Mouse (Mus musculus): ENCODE measurements around the gene Gtf2i. TPM values are rescaled to one million over a fixed set of nuclear protein-coding genes. Genes with fewer than 3 reads are reported as not detected.

Gtf2i gene
- total RNA-seq, 1 experiment from 2014 or later, result 81.7 TPM

DNA sequence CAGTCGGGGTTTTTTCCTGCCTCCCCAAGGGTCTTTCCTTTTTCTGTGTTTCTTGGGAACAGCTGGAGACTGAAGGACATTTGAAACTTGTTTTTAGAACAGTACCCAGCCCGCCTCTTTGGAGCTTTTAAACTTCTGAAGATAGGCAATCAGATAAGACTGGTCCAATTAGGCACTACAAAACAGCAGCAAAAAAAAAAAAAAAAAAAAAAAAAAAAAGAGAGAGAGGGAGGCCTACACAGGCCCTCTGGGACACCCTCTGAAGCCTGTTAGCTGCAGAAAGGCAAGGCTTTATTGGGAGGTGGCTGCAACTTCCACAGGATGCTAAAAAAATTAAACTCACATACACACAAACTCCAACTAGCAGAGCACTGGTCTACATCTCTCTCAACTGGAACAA, 48.7 kb downstream of the Gtf2i start:
- ATAC-seq (replicated peaks in 1 of 2; ENCODE audit: insufficient read depth in 1 of 2, low FRiP score in 2 of 2, low TSS enrichment in 1 of 2, low read depth in 1 of 2, poor library complexity in 2 of 2, severe bottlenecking in 2 of 2), result no peak

DNA sequence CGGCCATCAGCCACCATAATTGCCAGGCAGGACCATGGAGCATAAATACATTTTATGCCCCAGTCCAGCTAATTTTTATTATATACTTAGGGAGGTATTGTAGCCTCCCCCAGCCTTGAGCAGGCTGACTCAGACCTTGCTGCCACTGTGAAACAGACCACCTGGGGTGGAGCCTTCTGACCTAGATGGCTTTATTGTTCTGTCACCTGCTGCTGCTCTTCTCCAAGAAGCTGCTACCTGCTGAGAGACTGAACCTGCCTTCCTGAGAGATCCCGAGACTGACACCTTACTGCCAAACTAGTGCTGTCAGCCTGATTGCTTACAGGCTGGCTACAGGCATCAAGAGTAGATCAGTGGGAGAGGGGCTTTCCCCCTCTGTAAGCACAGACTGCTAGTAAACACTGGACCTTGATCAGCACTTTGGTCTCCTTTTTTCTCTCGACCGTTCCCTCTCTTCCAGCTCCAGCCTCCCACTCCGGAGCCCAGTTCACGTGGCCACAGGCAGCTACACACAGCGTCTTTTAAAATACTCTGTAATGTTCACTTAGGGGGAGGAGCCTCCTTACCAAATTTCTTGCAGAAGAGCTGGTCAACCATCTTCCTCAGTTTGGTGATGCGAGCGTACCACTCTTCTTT, 54.4 kb downstream of the Gtf2i start:
- no peak for ATAC-seq (replicated peaks in 1 of 2; ENCODE audit: insufficient read depth in 1 of 2, low FRiP score in 2 of 2, low TSS enrichment in 1 of 2, low read depth in 1 of 2, poor library complexity in 2 of 2, severe bottlenecking in 2 of 2)

DNA sequence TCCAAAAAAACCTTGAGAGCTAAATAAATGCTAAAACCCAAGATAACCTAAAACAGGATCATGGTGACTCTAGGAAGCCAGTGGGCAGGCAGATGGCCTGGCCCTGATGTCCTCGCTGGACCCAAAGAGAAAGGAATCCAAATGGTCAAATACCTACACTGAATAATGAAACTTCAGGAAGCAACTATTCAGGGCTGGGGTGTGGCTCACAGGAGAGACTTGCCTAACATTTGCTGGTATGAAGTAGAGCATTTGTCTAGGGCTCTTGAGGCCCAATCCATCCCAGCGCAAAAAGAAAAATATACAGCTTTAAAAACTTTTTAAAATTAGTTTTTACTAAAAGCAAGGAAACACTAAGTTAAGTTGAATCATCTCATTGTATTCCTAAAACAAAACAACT, 55.6 kb downstream of the Gtf2i start:
- ATAC-seq (replicated peaks in 1 of 2; ENCODE audit: insufficient read depth in 1 of 2, low FRiP score in 2 of 2, low TSS enrichment in 1 of 2, low read depth in 1 of 2, poor library complexity in 2 of 2, severe bottlenecking in 2 of 2), result no peak

DNA sequence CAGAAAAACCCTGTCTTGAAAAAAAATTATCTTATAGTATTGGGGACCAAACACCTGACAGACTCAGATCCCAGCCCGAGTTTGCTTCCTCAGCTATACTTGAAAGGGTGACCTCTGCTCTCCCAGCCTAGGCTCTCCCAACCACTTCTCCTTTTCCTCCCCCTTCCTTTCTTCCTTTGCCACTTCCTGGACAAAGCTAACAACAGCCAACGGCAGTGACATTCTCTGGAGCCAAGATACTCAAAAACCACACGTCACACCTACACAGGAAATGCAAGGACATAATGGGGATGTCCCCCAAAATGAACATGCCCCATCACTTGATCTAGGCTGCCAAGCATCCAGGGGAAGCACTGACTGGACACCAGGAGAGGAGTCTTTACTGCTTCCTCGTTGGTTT, 56.2 kb downstream of the Gtf2i start:
- peak; percentile 88 for ATAC-seq (replicated peaks in 1 of 2; ENCODE audit: insufficient read depth in 1 of 2, low FRiP score in 2 of 2, low TSS enrichment in 1 of 2, low read depth in 1 of 2, poor library complexity in 2 of 2, severe bottlenecking in 2 of 2)

DNA sequence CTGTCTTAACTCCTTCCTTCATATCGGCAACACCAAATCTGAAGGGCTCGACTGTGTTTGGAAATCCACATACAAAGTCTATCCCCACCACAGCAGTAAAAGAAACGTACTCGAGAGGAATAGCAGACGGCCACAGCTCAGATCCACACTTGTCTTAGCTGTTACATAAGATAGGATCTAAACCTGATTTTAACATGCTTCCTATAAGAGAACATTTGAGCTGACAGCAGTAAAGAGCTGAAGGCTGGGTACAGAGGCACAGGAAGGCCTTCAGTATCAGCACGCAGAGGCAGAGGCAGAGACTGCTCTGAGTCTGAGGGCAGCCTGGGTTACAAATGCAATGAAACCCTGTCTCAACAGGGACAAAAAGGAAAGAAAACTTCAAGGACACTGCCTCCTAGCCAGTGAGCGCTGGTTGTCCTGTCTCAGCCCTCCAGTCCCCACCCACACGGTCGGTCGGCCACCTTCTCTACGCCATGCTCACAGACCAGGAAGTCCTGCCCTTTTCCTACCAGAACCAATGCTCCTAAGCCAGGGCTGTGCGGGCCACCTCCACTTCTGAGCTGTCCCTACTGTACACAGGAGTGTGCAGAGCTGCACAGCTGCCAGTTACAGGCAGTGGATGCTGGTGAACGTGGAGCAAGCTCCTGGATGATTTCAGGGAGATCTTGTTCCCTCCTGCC, 57.1 kb downstream of the Gtf2i start:
- ATAC-seq (replicated peaks in 1 of 2; ENCODE audit: insufficient read depth in 1 of 2, low FRiP score in 2 of 2, low TSS enrichment in 1 of 2, low read depth in 1 of 2, poor library complexity in 2 of 2, severe bottlenecking in 2 of 2), result peak; percentile 29 to 31; a peak in 3 of 4 replicates

DNA sequence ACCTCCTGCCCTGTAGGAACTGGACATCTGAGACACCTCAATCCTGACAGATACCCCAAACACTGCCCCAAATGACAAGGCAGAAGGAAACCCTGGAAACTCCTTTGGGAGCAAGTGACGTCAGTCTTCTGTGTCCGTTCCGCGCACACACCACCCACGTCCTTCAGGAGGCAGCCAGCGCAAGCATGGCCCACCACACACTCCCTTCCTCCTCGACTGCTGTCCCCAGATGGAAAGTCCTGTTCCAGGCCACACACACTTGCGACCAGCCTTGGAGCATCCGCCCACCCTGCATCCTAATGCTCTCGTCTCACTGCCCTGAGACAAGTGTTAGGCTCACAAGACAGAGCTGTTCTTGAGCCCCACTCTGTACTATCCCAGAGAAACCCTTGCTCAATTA, 59.3 kb downstream of the Gtf2i start:
- ATAC-seq (replicated peaks in 1 of 2; ENCODE audit: insufficient read depth in 1 of 2, low FRiP score in 2 of 2, low TSS enrichment in 1 of 2, low read depth in 1 of 2, poor library complexity in 2 of 2, severe bottlenecking in 2 of 2), result no peak

DNA sequence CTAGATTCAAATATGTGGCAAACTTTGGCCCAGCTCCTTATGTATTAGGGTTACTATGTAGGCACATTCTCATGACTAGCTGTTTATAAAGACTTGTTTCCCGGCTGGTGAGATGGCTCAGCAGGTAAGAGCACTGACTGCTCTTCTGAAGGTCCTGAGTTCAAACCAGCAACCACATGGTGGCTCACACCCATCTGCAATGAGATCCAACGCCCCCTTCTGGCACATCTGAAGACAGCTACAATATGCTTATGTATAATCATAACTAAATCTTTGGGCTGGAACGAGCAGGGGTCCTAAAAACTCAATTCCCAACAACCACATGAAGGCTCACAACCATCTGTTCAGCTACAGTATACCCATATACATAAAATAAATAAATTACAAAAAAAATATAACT, 60.8 kb downstream of the Gtf2i start:
- ATAC-seq (replicated peaks in 1 of 2; ENCODE audit: insufficient read depth in 1 of 2, low FRiP score in 2 of 2, low TSS enrichment in 1 of 2, low read depth in 1 of 2, poor library complexity in 2 of 2, severe bottlenecking in 2 of 2), result no peak

DNA sequence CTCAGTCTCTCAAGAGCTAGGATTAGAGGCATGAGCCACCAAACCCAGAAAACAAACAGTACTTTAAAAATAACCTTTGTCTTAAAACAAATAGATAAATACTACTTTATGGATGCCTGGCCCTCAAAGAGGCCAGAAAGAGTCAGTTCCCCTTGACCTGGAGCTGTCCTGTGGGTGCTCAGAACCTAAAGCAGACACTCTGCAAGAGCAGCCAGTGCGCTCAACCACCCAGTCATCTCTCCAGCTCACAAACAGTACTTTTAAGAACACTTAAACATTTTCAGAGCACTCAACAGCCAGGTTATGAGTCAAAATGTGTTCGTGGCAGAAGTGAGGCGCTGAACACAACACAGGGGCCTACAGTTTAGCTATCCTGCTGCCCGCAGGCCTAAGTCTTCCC, 63.5 kb downstream of the Gtf2i start:
- ATAC-seq (replicated peaks in 1 of 2; ENCODE audit: insufficient read depth in 1 of 2, low FRiP score in 2 of 2, low TSS enrichment in 1 of 2, low read depth in 1 of 2, poor library complexity in 2 of 2, severe bottlenecking in 2 of 2), result no peak

DNA sequence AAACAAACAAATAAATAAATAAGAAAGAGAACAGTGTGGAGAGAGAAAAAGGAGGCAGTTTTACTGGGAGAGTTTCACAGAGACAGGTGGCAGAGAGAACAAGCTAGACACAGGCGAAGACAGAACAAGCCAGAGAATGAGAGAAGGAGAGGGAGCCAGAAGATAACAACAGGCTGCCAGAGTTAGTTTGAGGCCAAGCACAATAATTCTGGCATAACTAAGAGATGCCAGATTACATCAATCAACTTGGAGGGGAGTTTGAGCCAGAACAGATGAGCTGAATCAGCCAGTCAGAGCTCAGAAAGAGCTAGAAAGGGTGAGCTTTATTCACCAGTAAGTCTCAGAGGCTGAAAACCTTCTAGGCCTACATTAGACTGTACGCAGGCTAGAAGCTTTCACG, 64.0 kb downstream of the Gtf2i start:
- ATAC-seq (replicated peaks in 1 of 2; ENCODE audit: insufficient read depth in 1 of 2, low FRiP score in 2 of 2, low TSS enrichment in 1 of 2, low read depth in 1 of 2, poor library complexity in 2 of 2, severe bottlenecking in 2 of 2), result no peak

DNA sequence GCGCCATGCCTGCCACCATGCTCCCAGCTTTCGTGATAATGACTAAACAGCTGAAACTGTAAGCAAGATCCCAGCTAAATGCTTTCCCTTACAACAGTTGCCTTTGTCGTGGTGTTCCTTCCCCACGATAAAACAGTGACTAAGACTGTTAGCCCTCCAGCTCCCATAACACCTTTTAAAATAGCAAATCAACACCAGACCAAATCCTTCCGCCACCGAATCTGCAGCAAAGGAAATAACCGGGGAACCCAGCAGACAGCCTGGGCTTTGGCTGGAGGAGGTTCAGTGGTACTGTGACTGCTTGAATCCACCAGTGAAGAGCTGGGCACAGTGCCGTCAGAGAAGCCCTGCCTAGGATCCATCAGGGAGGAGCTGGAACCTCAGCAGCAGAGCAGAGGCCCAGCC, 65.3 kb downstream of the Gtf2i start:
- no peak for ATAC-seq (replicated peaks in 1 of 2; ENCODE audit: insufficient read depth in 1 of 2, low FRiP score in 2 of 2, low TSS enrichment in 1 of 2, low read depth in 1 of 2, poor library complexity in 2 of 2, severe bottlenecking in 2 of 2)

DNA sequence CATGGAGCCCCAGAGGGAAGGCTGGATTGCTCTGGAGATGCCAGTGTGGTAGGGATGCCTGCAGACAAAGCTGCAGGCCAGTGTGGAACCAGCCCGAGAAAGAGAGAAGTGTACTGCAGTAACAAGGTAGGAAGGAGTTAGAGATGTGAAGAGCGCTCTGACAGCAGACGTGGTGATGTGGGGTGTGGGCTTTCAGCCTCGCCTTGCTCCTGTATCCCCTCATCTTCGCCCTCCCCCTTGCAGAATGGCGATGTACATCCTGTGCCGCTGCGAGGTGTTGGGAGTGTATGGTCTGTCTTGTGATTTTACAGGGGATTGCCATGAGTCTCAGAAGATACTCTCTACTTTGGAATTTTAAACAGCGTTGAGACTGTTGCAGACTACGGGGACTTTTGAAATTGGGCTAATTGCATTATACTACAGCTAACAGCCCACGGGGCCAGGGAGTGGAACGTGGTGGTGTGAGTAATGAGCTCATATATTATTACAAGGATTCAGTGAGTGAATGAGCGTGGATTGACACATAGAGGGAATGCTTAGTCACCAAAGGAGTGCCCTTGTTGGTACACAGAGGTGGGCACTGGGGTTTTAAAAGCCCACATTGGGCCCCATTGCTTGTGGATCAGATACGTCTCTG, 65.8 kb downstream of the Gtf2i start:
- no peak for ATAC-seq (replicated peaks in 1 of 2; ENCODE audit: insufficient read depth in 1 of 2, low FRiP score in 2 of 2, low TSS enrichment in 1 of 2, low read depth in 1 of 2, poor library complexity in 2 of 2, severe bottlenecking in 2 of 2)

DNA sequence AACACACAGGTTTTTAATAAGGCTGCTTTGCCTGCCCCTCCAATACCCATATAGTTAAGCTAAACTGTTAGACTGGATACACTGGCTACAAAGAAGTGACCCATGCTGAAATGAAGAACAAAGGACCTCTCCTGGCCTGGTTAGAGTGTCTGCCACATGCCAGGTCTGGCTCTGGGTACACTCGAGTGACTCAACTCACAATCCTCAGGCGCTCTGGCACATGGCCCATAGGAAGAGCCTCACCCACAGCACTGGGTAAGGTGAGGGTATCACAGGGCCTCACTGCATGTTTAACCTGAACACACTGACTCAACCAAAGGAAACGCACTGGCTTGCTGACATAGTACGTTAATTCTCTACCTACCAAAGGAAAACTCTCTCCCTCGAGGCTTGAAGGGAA, 68.4 kb downstream of the Gtf2i start:
- no peak for ATAC-seq (replicated peaks in 1 of 2; ENCODE audit: insufficient read depth in 1 of 2, low FRiP score in 2 of 2, low TSS enrichment in 1 of 2, low read depth in 1 of 2, poor library complexity in 2 of 2, severe bottlenecking in 2 of 2)

DNA sequence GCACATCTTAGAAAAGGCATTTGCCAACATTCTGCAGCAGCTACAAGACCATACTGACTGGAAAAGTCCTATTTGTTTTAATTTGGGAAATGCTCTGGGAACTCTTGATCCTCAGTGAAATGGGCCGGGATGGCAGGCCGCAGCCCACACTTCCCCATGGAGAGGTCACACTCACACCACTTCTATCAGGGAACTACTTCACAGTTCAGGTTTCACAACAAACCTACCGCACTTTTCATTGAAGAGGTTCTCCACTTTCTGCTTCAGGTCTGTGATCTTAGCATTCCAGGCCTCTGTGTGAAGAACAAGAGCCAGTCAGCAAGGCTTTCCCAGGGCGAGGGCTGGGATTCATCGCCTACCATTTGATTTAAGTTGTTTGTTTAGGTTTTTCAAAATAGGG, 69.7 kb downstream of the Gtf2i start:
- ATAC-seq (replicated peaks in 1 of 2; ENCODE audit: insufficient read depth in 1 of 2, low FRiP score in 2 of 2, low TSS enrichment in 1 of 2, low read depth in 1 of 2, poor library complexity in 2 of 2, severe bottlenecking in 2 of 2), result no peak

DNA sequence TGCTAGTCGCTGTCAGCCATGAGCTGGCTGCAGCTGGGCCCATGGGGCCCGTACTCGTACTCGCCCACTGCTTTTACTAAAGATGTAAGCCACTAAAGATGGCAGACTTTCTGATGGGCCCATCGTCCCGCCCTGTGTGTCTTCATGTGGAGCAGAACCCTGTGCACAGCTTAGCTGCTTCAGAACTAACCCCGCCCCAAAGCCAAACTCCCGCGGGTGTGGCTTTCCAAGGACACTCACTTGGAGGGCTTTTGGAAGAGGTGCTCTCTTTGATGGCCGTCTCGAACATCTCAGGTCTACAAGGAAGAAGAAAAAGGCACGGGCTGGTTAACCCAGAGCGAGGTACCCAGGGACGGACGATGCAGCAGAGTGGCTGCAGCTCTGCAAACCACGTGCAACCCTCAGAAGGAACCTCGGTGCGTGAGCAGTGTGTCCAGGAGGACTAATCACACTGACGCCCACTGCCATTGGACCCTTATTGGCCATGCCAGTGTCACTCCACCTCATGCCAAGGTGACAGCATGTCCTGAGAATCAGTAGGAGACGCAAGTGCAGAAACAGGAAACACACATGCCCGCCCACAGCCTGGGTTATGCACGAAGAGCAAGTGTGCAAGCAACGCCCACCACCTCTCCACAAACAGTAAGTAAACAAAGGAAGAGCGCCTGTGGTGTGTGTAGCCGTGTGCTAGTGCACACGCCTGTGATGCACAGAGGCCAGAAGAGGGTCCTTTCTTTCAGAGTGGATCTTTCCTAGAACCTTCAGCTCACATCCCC, 70.7 kb downstream of the Gtf2i start:
- ATAC-seq (replicated peaks in 1 of 2; ENCODE audit: insufficient read depth in 1 of 2, low FRiP score in 2 of 2, low TSS enrichment in 1 of 2, low read depth in 1 of 2, poor library complexity in 2 of 2, severe bottlenecking in 2 of 2), result no peak

DNA sequence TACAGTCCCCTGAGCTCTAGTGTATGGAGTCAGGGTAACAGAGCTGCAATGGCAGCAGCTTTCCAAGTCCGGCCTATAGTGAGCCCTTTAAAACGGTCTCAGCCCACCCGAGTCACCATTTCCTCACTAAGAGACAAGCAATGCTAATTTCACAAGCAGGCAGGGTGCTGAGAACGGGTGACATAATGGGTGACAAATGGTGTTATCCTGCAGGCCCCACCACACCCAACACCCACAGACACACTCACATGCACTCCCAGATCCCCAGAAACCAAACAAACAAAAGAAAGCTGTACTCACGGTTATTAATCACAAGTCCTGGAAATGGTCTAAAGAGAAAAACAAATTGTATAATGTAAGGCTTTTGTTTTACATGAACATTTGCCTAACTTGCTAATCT, 72.7 kb downstream of the Gtf2i start:
- no peak for ATAC-seq (replicated peaks in 1 of 2; ENCODE audit: insufficient read depth in 1 of 2, low FRiP score in 2 of 2, low TSS enrichment in 1 of 2, low read depth in 1 of 2, poor library complexity in 2 of 2, severe bottlenecking in 2 of 2)

DNA sequence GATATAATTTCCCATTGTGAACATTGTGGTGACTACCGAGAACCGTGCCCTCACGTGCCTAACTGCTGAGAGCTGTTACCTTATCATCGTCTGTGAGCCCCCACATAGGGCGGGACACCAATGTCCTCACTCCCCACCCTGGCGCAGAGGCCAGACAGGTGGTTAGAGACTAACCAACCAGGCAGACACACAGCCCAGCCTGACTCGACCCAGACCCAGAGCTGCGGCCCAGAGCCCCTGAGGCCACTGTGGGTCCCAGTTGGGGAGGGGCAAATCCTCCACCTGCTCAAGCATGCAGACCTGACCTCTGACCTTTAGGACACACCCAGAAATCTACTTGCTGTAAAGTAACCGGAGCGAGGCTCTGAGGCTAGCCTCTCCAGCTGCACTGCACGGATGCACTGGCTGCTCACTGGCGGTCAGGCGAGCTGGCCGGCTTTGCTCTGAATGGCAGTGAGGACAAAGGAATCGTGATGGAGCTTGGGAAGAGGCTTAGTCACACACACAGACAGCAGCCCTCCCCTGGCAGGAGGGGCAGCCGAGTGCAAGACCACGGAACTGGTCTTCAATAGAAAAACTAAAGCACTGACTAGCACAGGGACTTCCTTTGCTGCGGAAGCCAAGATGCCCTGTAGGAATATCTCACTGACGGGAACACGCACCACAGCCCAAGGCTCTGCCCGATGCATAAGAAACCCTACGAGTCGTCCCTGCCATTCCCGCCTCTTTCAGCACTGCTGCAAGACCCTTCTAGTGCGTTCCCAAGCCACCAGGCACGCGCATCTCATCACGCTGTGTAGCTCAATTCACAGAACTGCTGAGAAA, 76.4 kb downstream of the Gtf2i start:
- no peak for ATAC-seq (replicated peaks in 1 of 2; ENCODE audit: insufficient read depth in 1 of 2, low FRiP score in 2 of 2, low TSS enrichment in 1 of 2, low read depth in 1 of 2, poor library complexity in 2 of 2, severe bottlenecking in 2 of 2)

DNA sequence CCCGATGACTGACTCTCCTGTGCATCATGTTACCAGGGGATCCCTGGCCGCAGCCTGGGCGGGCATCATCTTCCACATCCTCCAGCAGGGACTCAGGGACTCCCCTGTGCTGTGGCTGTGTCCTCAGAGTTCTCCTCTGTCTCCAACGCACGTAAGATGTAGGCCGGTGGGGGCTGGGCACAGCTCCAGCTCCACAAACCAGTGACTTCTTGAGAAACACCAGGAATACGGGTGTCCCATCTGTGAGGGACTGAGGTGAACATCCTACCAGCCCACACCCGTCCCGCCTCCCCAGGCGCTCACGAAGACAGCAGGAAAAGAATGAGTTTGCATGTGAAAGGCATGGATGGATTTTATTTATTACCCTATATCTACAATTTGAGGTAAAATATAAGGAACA, 77.1 kb downstream of the Gtf2i start:
- ATAC-seq (replicated peaks in 1 of 2; ENCODE audit: insufficient read depth in 1 of 2, low FRiP score in 2 of 2, low TSS enrichment in 1 of 2, low read depth in 1 of 2, poor library complexity in 2 of 2, severe bottlenecking in 2 of 2), result no peak
